Mouse (Mus musculus): ENCODE measurements around the gene Pdzrn3.

Pdzrn3 gene

GRCm38 (mm10) chr6:101296997-101297396 is 80.7 kb downstream of the Pdzrn3 start:
- DNase-seq (ENCODE audit: extremely low read depth, insufficient read length, low spot score) = no peak

- no peak for DNase-seq (ENCODE audit: extremely low read depth, insufficient read length, low spot score)
Measured at GRCm38 (mm10) chr6:101296280-101296679, 81.4 kb downstream of the Pdzrn3 start.

GRCm38 (mm10) chr6:101293036-101293572 is 84.6 kb downstream of the Pdzrn3 start:
- DNase-seq (ENCODE audit: extremely low read depth, insufficient read length, low spot score) = no peak

GRCm38 (mm10) chr6:101291944-101292343 is 85.8 kb downstream of the Pdzrn3 start:
- no peak for DNase-seq (ENCODE audit: extremely low read depth, insufficient read length, low spot score)

GRCm38 (mm10) chr6:101290160-101290559 is 87.5 kb downstream of the Pdzrn3 start:
- no peak for DNase-seq (ENCODE audit: extremely low read depth, insufficient read length, low spot score)

GRCm38 (mm10) chr6:101289428-101289827 is 88.3 kb downstream of the Pdzrn3 start:
- no peak for DNase-seq (ENCODE audit: extremely low read depth, insufficient read length, low spot score)

GRCm38 (mm10) chr6:101287566-101288173 is 90.0 kb downstream of the Pdzrn3 start:
- no peak for DNase-seq (ENCODE audit: extremely low read depth, insufficient read length, low spot score)

GRCm38 (mm10) chr6:101287077-101287476 is 90.6 kb downstream of the Pdzrn3 start:
- DNase-seq (ENCODE audit: extremely low read depth, insufficient read length, low spot score) = no peak

- DNase-seq (ENCODE audit: extremely low read depth, insufficient read length, low spot score) = no peak
Measured at GRCm38 (mm10) chr6:101284368-101284955, 93.2 kb downstream of the Pdzrn3 start.

GRCm38 (mm10) chr6:101283891-101284290 is 93.8 kb downstream of the Pdzrn3 start:
- no peak for DNase-seq (ENCODE audit: extremely low read depth, insufficient read length, low spot score)

- DNase-seq (ENCODE audit: extremely low read depth, insufficient read length, low spot score) = no peak
Measured at GRCm38 (mm10) chr6:101281644-101282043, 96.1 kb downstream of the Pdzrn3 start.

- DNase-seq (ENCODE audit: extremely low read depth, insufficient read length, low spot score) = no peak
Measured at GRCm38 (mm10) chr6:101280811-101281218, 96.9 kb downstream of the Pdzrn3 start.

- DNase-seq (ENCODE audit: extremely low read depth, insufficient read length, low spot score) = no peak
Measured at GRCm38 (mm10) chr6:101278286-101278932, 99.3 kb downstream of the Pdzrn3 start.

GRCm38 (mm10) chr6:101276261-101276660 is 101.4 kb downstream of the Pdzrn3 start:
- no peak for DNase-seq (ENCODE audit: extremely low read depth, insufficient read length, low spot score)

- no peak for DNase-seq (ENCODE audit: extremely low read depth, insufficient read length, low spot score)
Measured at GRCm38 (mm10) chr6:101275806-101276205, 101.9 kb downstream of the Pdzrn3 start.

- DNase-seq (ENCODE audit: extremely low read depth, insufficient read length, low spot score) = no peak
Measured at GRCm38 (mm10) chr6:101274846-101275245, 102.9 kb downstream of the Pdzrn3 start.

- DNase-seq (ENCODE audit: extremely low read depth, insufficient read length, low spot score) = no peak
Measured at GRCm38 (mm10) chr6:101272256-101272655, 105.4 kb downstream of the Pdzrn3 start.

GRCm38 (mm10) chr6:101271378-101272135 is 106.1 kb downstream of the Pdzrn3 start:
- DNase-seq (ENCODE audit: extremely low read depth, insufficient read length, low spot score) = no peak

- no peak for DNase-seq (ENCODE audit: extremely low read depth, insufficient read length, low spot score)
Measured at GRCm38 (mm10) chr6:101270095-101270826, 107.4 kb downstream of the Pdzrn3 start.

GRCm38 (mm10) chr6:101269335-101270094 is 108.2 kb downstream of the Pdzrn3 start:
- DNase-seq (ENCODE audit: extremely low read depth, insufficient read length, low spot score) = no peak
